Mouse (Mus musculus) testis, adult 2 months (tissue): ENCODE data around the gene Ankrd6. TPM values are rescaled to one million over a fixed set of nuclear protein-coding genes. Genes with fewer than 3 reads are reported as not detected.

Source experiments
- H3K27ac ChIP-seq: fragments of 200-500 bp; 2 replicates; pipeline ENCODE4 v1.5.1; 2012; ENCODE audit warnings: low read depth, low read length; ENCODE audit not compliant: control insufficient read depth, insufficient read depth
- H3K27me3 ChIP-seq: fragments of 200-500 bp; 2 replicates; pipeline ENCODE4 v1.6.1; 2012; ENCODE audit warnings: mild to moderate bottlenecking, low read length, moderate library complexity; ENCODE audit not compliant: control insufficient read depth, insufficient read depth
- H3K36me3 ChIP-seq: fragments of 200-500 bp; 2 replicates; pipeline ENCODE4 v1.6.1; 2012; ENCODE audit warnings: mild to moderate bottlenecking, low read length; ENCODE audit not compliant: control insufficient read depth, insufficient read depth
- H3K4me1 ChIP-seq: fragments of 200-500 bp; 2 replicates; pipeline ENCODE4 v1.6.1; 2012; ENCODE audit warnings: low read length; ENCODE audit not compliant: control insufficient read depth, insufficient read depth
- H3K4me3 ChIP-seq: fragments of 200-500 bp; 2 replicates; pipeline ENCODE4 v1.5.1; 2012; ENCODE audit warnings: low read depth, mild to moderate bottlenecking, low read length, moderate library complexity, mixed read lengths; ENCODE audit not compliant: control insufficient read depth
- CTCF ChIP-seq: fragments of 200-500 bp; IDR thresholded peaks from 2 replicates; pipeline ENCODE4 v1.5.1; 2012; ENCODE audit warnings: low read depth, mild to moderate bottlenecking, inconsistent platforms, low read length, moderate library complexity; ENCODE audit not compliant: control insufficient read depth, insufficient read depth, insufficient replicate concordance
- POLR2A ChIP-seq: fragments of 200-500 bp; IDR thresholded peaks from 2 replicates; pipeline ENCODE4 v1.6.1; 2012; ENCODE audit warnings: low read depth, mild to moderate bottlenecking, inconsistent platforms, low read length, moderate library complexity; ENCODE audit not compliant: control insufficient read depth
- polyA plus RNA-seq: library from polyadenylated mRNA; depleted of rRNA; stranded (reverse); fragments of >200 nt; gene quantifications from 2 replicates; pipeline ENCODE4 v1.2.3, GENCODE M21; 2012

The Ankrd6 gene
- polyA plus RNA-seq, 1 experiment = 0.54 TPM

GRCm38 (mm10) chr4:32799966-32800576 lies 150.6 kb downstream of the Ankrd6 start, which contains the start of gene Lyrm2:
TSS of gene Lyrm2 (plus strand) at chr4:32800253.
- H3K27me3 ChIP-seq = no peaks in the 10 kb centered on the region
- H3K36me3 ChIP-seq = no peaks in the 10 kb centered on the region
- peak within 1 kb of the TSS; percentile 85 for H3K27ac ChIP-seq
- peak within 1 kb of the TSS; percentile 86 for H3K4me3 ChIP-seq
- H3K4me1 ChIP-seq = peaks cover 2% of the 10 kb centered on the region; the same call in 1 of the 2 replicates
- TF ChIP-seq CTCF = no peak
- peak; percentile 89 for TF ChIP-seq POLR2A

- H3K27me3 ChIP-seq = no peaks in the 10 kb centered on the region
- no peak overlapping the region for H3K4me3 ChIP-seq
- H3K36me3 ChIP-seq = no peaks in the 10 kb centered on the region
- H3K27ac ChIP-seq = no peak overlapping the region
- TF ChIP-seq POLR2A (no peak), CTCF (no peak)
- peaks cover 2% of the 10 kb centered on the region; the same call in 1 of the 2 replicates for H3K4me1 ChIP-seq
Observed at GRCm38 (mm10) chr4:32798976-32799375, 151.7 kb downstream of the Ankrd6 start.

- no peaks in the 10 kb centered on the region for H3K4me1 ChIP-seq
- H3K27me3 ChIP-seq = no peaks in the 10 kb centered on the region
- H3K4me3 ChIP-seq = no peak overlapping the region
- no peak overlapping the region for H3K27ac ChIP-seq
- H3K36me3 ChIP-seq = no peaks in the 10 kb centered on the region
- no peak for TF ChIP-seq CTCF
- TF ChIP-seq POLR2A = no peak
Observed at GRCm38 (mm10) chr4:32789020-32789419, 161.6 kb downstream of the Ankrd6 start.

- Histone ChIP-seq H3K27me3 (no peaks in the 10 kb centered on the region), H3K4me3 (no peak overlapping the region), H3K36me3 (no peaks in the 10 kb centered on the region), H3K4me1 (no peaks in the 10 kb centered on the region), H3K27ac (no peak overlapping the region)
- no peak for TF ChIP-seq POLR2A
- no peak for TF ChIP-seq CTCF
Observed at GRCm38 (mm10) chr4:32787110-32787509, 163.5 kb downstream of the Ankrd6 start.

- Histone ChIP-seq H3K4me1 (no peaks in the 10 kb centered on the region), H3K4me3 (no peak overlapping the region), H3K27me3 (no peaks in the 10 kb centered on the region), H3K36me3 (no peaks in the 10 kb centered on the region; the same call in 1 of the 2 replicates), H3K27ac (peak overlapping the region; percentile 32; the same call in 1 of the 2 replicates)
- TF ChIP-seq POLR2A (no peak), CTCF (no peak)
Observed at GRCm38 (mm10) chr4:32779996-32780395, 170.6 kb downstream of the Ankrd6 start.

- TF ChIP-seq POLR2A (no peak), CTCF (no peak)
- Histone ChIP-seq H3K4me3 (no peak overlapping the region), H3K27me3 (no peaks in the 10 kb centered on the region), H3K4me1 (no peaks in the 10 kb centered on the region), H3K27ac (no peak overlapping the region), H3K36me3 (peaks cover 4% of the 10 kb centered on the region)
Observed at GRCm38 (mm10) chr4:32770284-32770810, 180.3 kb downstream of the Ankrd6 start.

GRCm38 (mm10) chr4:32768046-32768445 lies 182.6 kb downstream of the Ankrd6 start:
- Histone ChIP-seq H3K4me3 (no peak overlapping the region), H3K27ac (no peak overlapping the region), H3K27me3 (no peaks in the 10 kb centered on the region), H3K4me1 (no peaks in the 10 kb centered on the region), H3K36me3 (peaks cover 3% of the 10 kb centered on the region)
- TF ChIP-seq CTCF (no peak), POLR2A (no peak)
